Mouse (Mus musculus): ENCODE results near the gene Apc2. TPM values are rescaled to one million over a fixed set of nuclear protein-coding genes. Genes with fewer than 3 reads are reported as not detected.

The Apc2 gene
- polyA plus RNA-seq, 1 experiment from 2014 or later, result 2.4 TPM

DNA sequence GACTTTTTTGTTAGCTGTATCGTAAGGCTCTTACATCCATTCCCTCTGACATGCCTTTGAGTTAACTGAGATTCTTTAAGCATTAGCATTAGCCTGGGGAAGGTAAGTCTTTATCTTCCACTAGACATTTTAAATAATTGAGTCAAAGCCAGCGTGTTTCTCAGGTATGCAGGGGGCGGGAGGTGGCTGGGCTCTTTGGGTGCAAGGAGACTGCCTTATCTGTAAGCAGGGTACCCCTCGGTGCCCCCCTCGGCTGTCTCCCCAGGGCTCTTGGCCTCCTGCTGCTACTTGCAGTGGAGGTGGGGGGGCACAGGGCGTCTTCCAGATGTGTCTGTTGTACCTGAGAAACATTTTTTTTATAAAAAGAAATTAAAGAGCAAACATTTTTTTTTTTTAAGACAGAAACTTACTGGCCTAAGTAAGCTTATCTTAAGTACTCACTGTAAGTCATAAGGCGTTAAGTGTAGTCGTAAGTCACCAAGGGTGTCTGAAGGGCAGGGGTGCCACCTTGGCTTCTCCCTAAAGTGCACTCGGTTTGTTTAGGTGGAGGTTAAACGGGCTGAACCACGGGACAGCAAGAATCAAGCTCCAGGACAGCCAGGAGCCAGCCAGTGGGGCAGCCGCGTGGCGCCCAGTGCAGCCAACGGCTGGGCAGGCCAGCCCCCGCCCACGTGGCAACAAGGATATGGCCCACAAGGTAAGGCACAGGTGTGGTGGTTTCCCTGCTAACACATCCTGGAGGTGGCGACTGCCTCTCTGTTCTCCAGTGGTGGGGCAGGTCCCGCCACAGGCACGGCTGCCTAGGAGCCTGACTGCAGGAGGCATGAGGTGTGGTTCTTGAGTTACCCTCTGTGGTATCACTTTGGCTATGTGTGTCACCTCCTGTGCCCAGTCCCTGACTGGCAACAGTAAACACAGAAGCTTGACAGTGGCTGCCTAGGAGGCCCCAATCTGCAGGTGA, 13.0 kb upstream of the Apc2 start:
- H3K9ac ChIP-seq, result no peak overlapping the region
- H3K9me3 ChIP-seq (replicated peaks), result no peaks in the 10 kb centered on the region
- no peak for ATAC-seq (replicated peaks; ENCODE audit: low FRiP score)
- H3K27me3 ChIP-seq, result no peaks in the 10 kb centered on the region
- no peak overlapping the region for H3K4me3 ChIP-seq (replicated peaks)
- H3K27ac ChIP-seq, result peak overlapping the region; percentile 81
- H3K4me2 ChIP-seq, result no peak overlapping the region
- peaks cover 27% of the 10 kb centered on the region for H3K4me1 ChIP-seq
- H3K36me3 ChIP-seq, result peaks cover 96% of the 10 kb centered on the region
- 87% methylated on average over 20 of the region's 20 CpGs for WGBS

DNA sequence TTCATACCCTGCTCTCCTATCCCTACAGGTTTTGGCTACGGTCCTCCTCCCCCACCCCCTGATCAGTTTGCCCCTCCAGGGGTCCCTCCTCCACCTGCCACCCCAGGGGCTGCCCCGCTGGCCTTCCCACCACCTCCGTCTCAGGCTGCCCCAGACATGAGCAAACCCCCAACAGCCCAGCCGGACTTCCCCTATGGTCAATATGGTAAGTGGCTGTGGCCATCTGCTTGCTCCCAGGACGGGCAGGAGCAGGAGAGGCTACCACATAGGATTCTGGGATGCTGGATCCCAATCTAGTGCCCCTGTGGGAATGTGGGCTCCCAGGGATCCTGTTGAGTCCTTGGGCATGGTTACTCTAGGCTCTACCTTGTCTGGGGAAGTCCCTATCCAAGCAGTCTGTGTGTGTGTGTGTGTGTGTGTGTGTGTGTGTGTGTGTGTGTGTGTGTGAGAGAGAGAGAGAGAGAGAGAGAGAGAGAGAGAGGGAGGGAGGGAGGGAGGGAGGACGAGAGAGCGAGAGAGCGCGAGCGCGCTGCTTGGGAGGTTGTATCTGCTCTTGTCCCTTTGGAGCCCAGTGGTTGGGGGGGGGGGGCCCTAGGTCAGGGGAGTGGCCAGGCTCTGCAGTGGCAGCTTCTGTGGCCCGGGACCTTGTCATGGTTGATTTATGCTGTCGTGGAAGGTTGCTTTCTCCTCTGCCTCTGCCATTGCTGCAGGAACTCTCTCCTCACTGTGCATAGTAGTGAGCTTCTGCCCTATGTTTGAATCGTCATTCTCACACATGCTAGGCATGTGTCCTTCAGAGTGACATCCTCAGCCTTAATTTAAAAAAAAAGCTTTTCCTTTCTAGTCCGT, 10.3 kb upstream of the Apc2 start:
- Histone ChIP-seq H3K4me2 (no peak overlapping the region), H3K27ac (no peak overlapping the region), H3K36me3 (peaks cover 86% of the 10 kb centered on the region), H3K4me1 (peaks cover 25% of the 10 kb centered on the region), H3K9ac (no peak overlapping the region), H3K27me3 (no peaks in the 10 kb centered on the region), H3K4me3 (replicated peaks) (no peak overlapping the region), H3K9me3 (replicated peaks) (no peaks in the 10 kb centered on the region)
- no peak for ATAC-seq (replicated peaks; ENCODE audit: low FRiP score)
- WGBS, result 72% methylated on average over 11 of the region's 15 CpGs

DNA sequence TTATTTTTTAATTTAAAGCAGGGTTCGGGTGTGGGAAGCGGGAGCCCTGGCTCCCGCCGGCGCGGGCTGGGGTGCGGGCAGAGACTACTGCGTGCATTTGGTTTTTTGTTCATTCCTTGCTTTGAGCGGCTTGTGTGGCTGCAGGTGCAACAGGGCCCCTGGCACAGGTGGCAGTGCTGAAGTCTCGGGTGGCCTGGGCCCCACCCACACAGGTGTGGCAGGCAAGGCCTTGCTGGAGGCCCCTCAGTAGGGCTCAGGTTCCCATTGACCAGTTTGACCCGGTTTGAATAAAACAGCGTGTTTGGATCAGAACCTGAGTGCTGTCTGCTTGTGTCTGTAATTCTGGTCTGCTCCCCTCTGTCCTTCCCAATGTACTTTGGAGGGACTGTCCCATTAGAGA, 7.7 kb upstream of the Apc2 start:
- WGBS, result 93% methylated on average over 12 of the region's 12 CpGs
- no peak overlapping the region for H3K4me3 ChIP-seq (replicated peaks)
- H3K9ac ChIP-seq, result no peak overlapping the region
- no peak overlapping the region for H3K27ac ChIP-seq
- no peaks in the 10 kb centered on the region for H3K27me3 ChIP-seq
- no peak overlapping the region for H3K4me2 ChIP-seq
- H3K9me3 ChIP-seq (replicated peaks), result no peaks in the 10 kb centered on the region
- H3K36me3 ChIP-seq, result peaks cover 60% of the 10 kb centered on the region
- peaks cover 13% of the 10 kb centered on the region for H3K4me1 ChIP-seq
- no peak for ATAC-seq (replicated peaks; ENCODE audit: low FRiP score)

- no peak for ATAC-seq (replicated peaks; ENCODE audit: low FRiP score)
- Histone ChIP-seq H3K9ac (no peak overlapping the region), H3K4me1 (peaks cover 18% of the 10 kb centered on the region), H3K9me3 (replicated peaks) (no peaks in the 10 kb centered on the region), H3K27ac (no peak overlapping the region), H3K4me3 (replicated peaks) (no peak overlapping the region), H3K36me3 (peaks cover 60% of the 10 kb centered on the region), H3K27me3 (no peaks in the 10 kb centered on the region), H3K4me2 (no peak overlapping the region)
- 66% methylated on average over 8 of the region's 8 CpGs for WGBS
Measured at GRCm38 (mm10) chr10:80288657-80289056, 7.1 kb upstream of the Apc2 start.

GRCm38 (mm10) chr10:80292251-80293146, 3.3 kb upstream of the Apc2 start, which contains the start of gene Rps15:
TSS of gene Rps15 (plus strand) at chr10:80292453.
- peaks cover 43% of the 10 kb centered on the region for H3K4me1 ChIP-seq
- peak; percentile 89 for ATAC-seq (replicated peaks; ENCODE audit: low FRiP score)
- WGBS, result under 1% methylated on average over 72 of the region's 72 CpGs
- H3K4me3 ChIP-seq (replicated peaks), result peak within 1 kb of the TSS; percentile 91
- H3K4me2 ChIP-seq, result peak within 1 kb of the TSS; percentile 79
- no peaks in the 10 kb centered on the region for H3K9me3 ChIP-seq (replicated peaks)
- peak within 1 kb of the TSS; percentile 99 for H3K9ac ChIP-seq
- H3K27me3 ChIP-seq, result peaks cover 11% of the 10 kb centered on the region
- peaks cover 39% of the 10 kb centered on the region for H3K36me3 ChIP-seq
- H3K27ac ChIP-seq, result peak within 1 kb of the TSS; percentile 91

GRCm38 (mm10) chr10:80293325-80293724, 2.5 kb upstream of the Apc2 start:
- 24% methylated on average over 14 of the region's 14 CpGs for WGBS
- Histone ChIP-seq H3K36me3 (peaks cover 33% of the 10 kb centered on the region), H3K9me3 (replicated peaks) (no peaks in the 10 kb centered on the region), H3K27ac (peak overlapping the region; percentile 91), H3K4me1 (peaks cover 43% of the 10 kb centered on the region), H3K27me3 (peaks cover 19% of the 10 kb centered on the region), H3K9ac (peak overlapping the region; percentile 99), H3K4me2 (peak overlapping the region; percentile 79), H3K4me3 (replicated peaks) (peak overlapping the region; percentile 91)
- no peak for ATAC-seq (replicated peaks; ENCODE audit: low FRiP score)

DNA sequence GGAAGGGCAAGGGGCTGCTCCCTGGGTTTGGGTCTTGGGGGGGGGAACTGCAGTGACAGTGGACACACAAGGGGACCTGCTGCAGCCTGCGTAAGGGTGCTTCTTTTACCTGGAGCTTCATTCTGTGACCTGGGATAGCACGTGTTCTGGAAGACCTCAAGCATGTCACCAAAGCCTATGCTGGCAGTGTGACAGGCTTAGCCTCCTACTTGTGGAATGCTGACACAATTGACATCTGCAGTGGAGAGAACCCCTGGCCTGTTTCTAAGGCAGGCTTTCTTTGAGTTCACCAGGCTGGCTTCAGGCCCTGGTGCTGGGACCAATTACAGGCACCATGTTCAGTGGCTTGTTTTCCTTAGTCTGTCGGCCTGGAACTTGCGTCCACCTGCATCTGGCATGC, 1.5 kb upstream of the Apc2 start:
- Histone ChIP-seq H3K27ac (0 out of 2 replicates have a peak overlapping the region, but pooled peaks have one; percentile 68), H3K9me3 (replicated peaks) (no peaks in the 10 kb centered on the region), H3K9ac (no peak overlapping the region; the same call in 1 of the 2 replicates), H3K36me3 (peaks cover 23% of the 10 kb centered on the region), H3K4me3 (replicated peaks) (peak overlapping the region; percentile 91), H3K4me2 (peak overlapping the region; percentile 79; the same call in 1 of the 2 replicates), H3K27me3 (peaks cover 29% of the 10 kb centered on the region), H3K4me1 (peaks cover 52% of the 10 kb centered on the region)
- WGBS, result 80% methylated on average over 4 of the region's 4 CpGs
- no peak for ATAC-seq (replicated peaks; ENCODE audit: low FRiP score)

DNA sequence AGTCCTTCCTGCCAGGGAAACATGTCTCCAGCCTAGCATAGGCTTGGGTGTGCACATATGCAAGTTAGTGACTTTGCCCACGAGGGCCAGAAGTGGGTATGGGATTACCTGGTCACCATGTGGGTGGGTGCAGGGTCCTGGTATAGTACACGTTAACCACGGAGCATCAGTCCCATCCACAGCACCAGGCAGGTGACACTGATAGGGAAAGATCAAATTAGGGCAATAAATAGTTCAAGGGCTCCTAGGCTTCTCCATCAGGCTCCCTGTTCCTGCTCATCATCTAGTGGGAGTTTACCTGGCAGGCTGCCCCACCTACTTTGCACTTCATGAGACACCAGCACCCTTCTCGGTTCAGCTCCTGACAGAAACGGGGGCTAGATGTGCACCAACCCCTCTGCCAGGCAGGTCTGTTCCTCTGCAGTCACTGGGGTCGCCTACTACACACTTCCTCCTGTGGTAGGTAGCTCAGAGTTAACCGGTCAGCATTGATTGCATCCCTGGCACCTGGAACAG, 931 bp upstream of the Apc2 start:
- Histone ChIP-seq H3K4me1 (peaks cover 52% of the 10 kb centered on the region), H3K36me3 (peaks cover 20% of the 10 kb centered on the region), H3K4me2 (no peak overlapping the region; the same call in 1 of the 2 replicates), H3K4me3 (replicated peaks) (peak overlapping the region; percentile 91; the same call in 1 of the 2 replicates), H3K27me3 (peaks cover 35% of the 10 kb centered on the region), H3K27ac (peak overlapping the region; percentile 68), H3K9ac (peak overlapping the region; percentile 49; the same call in 1 of the 2 replicates), H3K9me3 (replicated peaks) (no peaks in the 10 kb centered on the region)
- 49% methylated on average over 7 of the region's 7 CpGs for WGBS
- no peak for ATAC-seq (replicated peaks; ENCODE audit: low FRiP score)

GRCm38 (mm10) chr10:80296824-80297223, 1.0 kb downstream of the Apc2 start:
- H3K36me3 ChIP-seq, result peaks cover 20% of the 10 kb centered on the region
- H3K9ac ChIP-seq, result no peak overlapping the region
- H3K4me2 ChIP-seq, result peak overlapping the region; percentile 76; the same call in 1 of the 2 replicates
- no peak for ATAC-seq (replicated peaks; ENCODE audit: low FRiP score)
- H3K4me1 ChIP-seq, result peaks cover 53% of the 10 kb centered on the region
- H3K4me3 ChIP-seq (replicated peaks), result no peak overlapping the region
- WGBS, result 77% methylated on average over 5 of the region's 5 CpGs
- peaks cover 54% of the 10 kb centered on the region for H3K27me3 ChIP-seq
- no peak overlapping the region for H3K27ac ChIP-seq
- no peaks in the 10 kb centered on the region for H3K9me3 ChIP-seq (replicated peaks)

GRCm38 (mm10) chr10:80297526-80298133, 1.9 kb downstream of the Apc2 start:
- Histone ChIP-seq H3K4me1 (peaks cover 58% of the 10 kb centered on the region), H3K27me3 (peaks cover 62% of the 10 kb centered on the region), H3K9ac (no peak overlapping the region), H3K36me3 (peaks cover 20% of the 10 kb centered on the region), H3K9me3 (replicated peaks) (no peaks in the 10 kb centered on the region), H3K27ac (no peak overlapping the region), H3K4me2 (no peak overlapping the region), H3K4me3 (replicated peaks) (no peak overlapping the region)
- 64% methylated on average over 8 of the region's 8 CpGs for WGBS
- ATAC-seq (replicated peaks; ENCODE audit: low FRiP score), result no peak

Data from kidney, embryonic 15.5 days (tissue).